Mouse (Mus musculus) intestine, postnatal 0 days (tissue): ENCODE results near the gene Ajuba. TPM values are rescaled to one million over a fixed set of nuclear protein-coding genes. Genes with fewer than 3 reads are reported as not detected.
A peak's percentile ranks its signal among the peaks of the same experiment; 100 is the strongest.

Experiments
- ATAC-seq: fragments of 200-750 bp; cut with Nextera tagmentation; 2 replicates; pipeline ENCODE4 v1.8.0; 2017; ENCODE audit warnings: mild to moderate bottlenecking, moderate TSS enrichment, moderate library complexity
- H3K27ac ChIP-seq: fragments of 300-500 bp; sonication (generic); 2 replicates; pipeline ENCODE4 v1.5.1; 2014; ENCODE audit warnings: mild to moderate bottlenecking, low read depth, low read length, moderate library complexity
- H3K27me3 ChIP-seq: fragments of 300-500 bp; sonication (generic); replicated peaks from 2 replicates; pipeline ENCODE4 v1.6.1; 2014; ENCODE audit warnings: low read length, mixed read lengths; ENCODE audit not compliant: control insufficient read depth, insufficient read depth
- H3K36me3 ChIP-seq: fragments of 300-500 bp; sonication (generic); 2 replicates; pipeline ENCODE4 v1.6.1; 2014; ENCODE audit warnings: mild to moderate bottlenecking, moderate library complexity; ENCODE audit not compliant: control insufficient read depth, insufficient read depth
- H3K4me1 ChIP-seq: fragments of 300-500 bp; sonication (generic); replicated peaks from 2 replicates; pipeline ENCODE4 v1.6.1; 2014; ENCODE audit warnings: antibody characterized with exemption, low read length, mixed read lengths; ENCODE audit not compliant: control insufficient read depth, insufficient read depth
- H3K4me2 ChIP-seq: fragments of 300-500 bp; sonication (generic); replicated peaks from 2 replicates; pipeline ENCODE4 v1.6.1; 2014; ENCODE audit warnings: low read depth, mild to moderate bottlenecking, moderate library complexity
- H3K4me3 ChIP-seq: fragments of 300-500 bp; sonication (generic); 2 replicates; pipeline ENCODE4 v1.5.1; 2014; ENCODE audit warnings: low read depth, low read length
- H3K9ac ChIP-seq: fragments of 300-500 bp; sonication (generic); 2 replicates; pipeline ENCODE4 v1.6.1; 2014; ENCODE audit warnings: mild to moderate bottlenecking, low read depth, low read length
- H3K9me3 ChIP-seq: fragments of 300-500 bp; sonication (generic); 2 replicates; pipeline ENCODE4 v1.6.1; 2016; ENCODE audit warnings: mixed run types; ENCODE audit not compliant: control insufficient read depth
- CTCF ChIP-seq: sonication (generic); IDR thresholded peaks from 2 replicates; pipeline ENCODE4 v1.5.1; 2016; ENCODE audit warnings: low read depth, mild to moderate bottlenecking, control low read depth, antibody characterized with exemption, moderate library complexity
- WGBS: fragments of 180-500 bp; shearing (Covaris S2); extraction: QIAGEN DNeasy Blood & Tissue Kit; methylation state at CpG from one replicate; pipeline ENCODE4 v1.1.7; 2014; 5-methylcytosine and 5-hydroxymethylcytosine counted together
- polyA plus RNA-seq: library from polyadenylated mRNA; unstranded; fragments of >200 nt; fragmentation: Nextera tagmentation; extraction: Ambion mirVana; gene quantifications from 2 replicates; pipeline ENCODE4 v1.2.1, GENCODE M21; 2015

Gene Ajuba
- polyA plus RNA-seq, 1 experiment from 2014 or later, result 13.1 TPM

DNA sequence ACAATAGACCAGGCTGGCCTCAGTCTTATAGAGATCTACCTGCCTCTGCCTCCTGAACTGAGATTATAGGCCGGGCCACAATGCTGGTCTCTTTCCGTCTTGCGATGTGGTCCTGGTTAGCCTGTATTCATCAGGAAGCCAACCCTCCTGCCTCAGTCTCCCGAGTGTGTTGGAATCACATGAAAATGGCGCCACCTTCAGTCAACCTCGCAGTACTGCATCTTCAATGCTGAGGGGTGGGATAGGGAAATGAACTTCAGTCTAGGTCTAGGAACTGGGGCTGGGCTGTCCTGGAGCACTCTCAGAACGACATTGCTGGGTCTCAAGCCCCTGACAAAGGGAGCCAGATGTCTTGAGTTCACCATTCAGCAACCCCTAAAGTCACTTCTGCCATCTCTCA lies 19.7 kb upstream of the Ajuba start:
- H3K4me1 ChIP-seq, result no peaks in the 10 kb centered on the region
- no peak overlapping the region for H3K27ac ChIP-seq
- no peak overlapping the region for H3K4me3 ChIP-seq
- H3K9me3 ChIP-seq, result no peaks in the 10 kb centered on the region
- no peak overlapping the region for H3K4me2 ChIP-seq
- WGBS, result 78% methylated on average over 7 of the region's 7 CpGs
- no peak overlapping the region for H3K9ac ChIP-seq
- no peaks in the 10 kb centered on the region for H3K27me3 ChIP-seq
- ATAC-seq, result no peak
- TF ChIP-seq CTCF, result peak; percentile 70
- H3K36me3 ChIP-seq, result peaks cover 13% of the 10 kb centered on the region

- H3K4me1 ChIP-seq, result no peaks in the 10 kb centered on the region
- ATAC-seq, result no peak
- TF ChIP-seq CTCF, result no peak
- 78% methylated on average over 28 of the region's 28 CpGs for WGBS
- H3K4me2 ChIP-seq, result no peak overlapping the region
- no peak overlapping the region for H3K27ac ChIP-seq
- no peaks in the 10 kb centered on the region for H3K27me3 ChIP-seq
- no peak overlapping the region for H3K9ac ChIP-seq
- H3K36me3 ChIP-seq, result peaks cover 20% of the 10 kb centered on the region
- no peak overlapping the region for H3K4me3 ChIP-seq
- no peaks in the 10 kb centered on the region for H3K9me3 ChIP-seq
Measured at GRCm38 (mm10) chr14:54594631-54595414, 17.5 kb upstream of the Ajuba start.

DNA sequence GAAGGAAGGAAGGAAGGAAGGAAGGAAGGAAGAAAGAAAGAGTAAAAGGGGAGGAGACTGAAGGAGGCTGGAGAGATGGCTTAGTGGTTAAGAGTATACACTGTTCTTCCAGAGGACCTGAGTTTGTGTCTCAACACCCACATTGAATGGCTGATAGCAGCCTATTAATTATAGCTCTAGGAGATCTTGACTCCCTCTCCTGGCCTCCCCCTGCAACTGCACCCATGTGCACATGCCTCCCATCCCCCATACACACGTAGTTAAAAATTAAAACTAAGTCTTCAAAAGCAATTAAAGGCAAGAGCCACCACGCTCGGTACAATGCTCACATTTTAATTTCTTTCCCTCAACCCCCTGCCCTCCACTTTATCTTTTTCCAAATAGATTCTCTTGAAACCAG lies 16.7 kb upstream of the Ajuba start:
- TF ChIP-seq CTCF, result peak; percentile 46
- Histone ChIP-seq H3K27me3 (no peaks in the 10 kb centered on the region), H3K9me3 (no peaks in the 10 kb centered on the region), H3K27ac (no peak overlapping the region), H3K4me3 (no peak overlapping the region), H3K4me1 (no peaks in the 10 kb centered on the region), H3K9ac (no peak overlapping the region), H3K36me3 (peaks cover 20% of the 10 kb centered on the region), H3K4me2 (no peak overlapping the region)
- ATAC-seq, result no peak
- 89% methylated on average over 3 of the region's 3 CpGs for WGBS

- no peak overlapping the region for H3K9ac ChIP-seq
- no peak for ATAC-seq
- H3K4me3 ChIP-seq, result no peak overlapping the region
- H3K4me2 ChIP-seq, result no peak overlapping the region
- H3K36me3 ChIP-seq, result peaks cover 20% of the 10 kb centered on the region
- TF ChIP-seq CTCF, result no peak
- WGBS, result 61% methylated on average over 10 of the region's 10 CpGs
- no peaks in the 10 kb centered on the region for H3K27me3 ChIP-seq
- no peaks in the 10 kb centered on the region for H3K9me3 ChIP-seq
- no peaks in the 10 kb centered on the region for H3K4me1 ChIP-seq
- no peak overlapping the region for H3K27ac ChIP-seq
Measured at GRCm38 (mm10) chr14:54592319-54592934, 15.1 kb upstream of the Ajuba start.

- Histone ChIP-seq H3K27me3 (no peaks in the 10 kb centered on the region), H3K9me3 (no peaks in the 10 kb centered on the region), H3K4me3 (no peak overlapping the region), H3K36me3 (peaks cover 17% of the 10 kb centered on the region), H3K4me2 (no peak overlapping the region), H3K4me1 (no peaks in the 10 kb centered on the region), H3K9ac (no peak overlapping the region), H3K27ac (no peak overlapping the region)
- WGBS, result 92% methylated on average over 16 of the region's 16 CpGs
- no peak for TF ChIP-seq CTCF
- no peak for ATAC-seq
Measured at GRCm38 (mm10) chr14:54591056-54591455, 13.7 kb upstream of the Ajuba start.

- no peak overlapping the region for H3K4me3 ChIP-seq
- no peak overlapping the region for H3K4me2 ChIP-seq
- whole genome bisulfite sequencing, result 28% methylated on average over 7 of the region's 7 CpGs
- H3K27me3 ChIP-seq, result no peaks in the 10 kb centered on the region
- no peak overlapping the region for H3K9ac ChIP-seq
- peak overlapping the region; percentile 41; the same call in 1 of the 2 replicates for H3K27ac ChIP-seq
- no peaks in the 10 kb centered on the region for H3K9me3 ChIP-seq
- no peaks in the 10 kb centered on the region for H3K4me1 ChIP-seq
- peak; percentile 84 for TF ChIP-seq CTCF
- peak; percentile 17; the same call in 1 of the 2 replicates for ATAC-seq
- H3K36me3 ChIP-seq, result peaks cover 3% of the 10 kb centered on the region; the same call in 1 of the 2 replicates
Measured at GRCm38 (mm10) chr14:54583681-54584338, 6.5 kb upstream of the Ajuba start.
